Mouse (Mus musculus) lung, embryonic 16.5 days (tissue): ENCODE measurements around the gene Tesc. TPM values are rescaled to one million over a fixed set of nuclear protein-coding genes. Genes with fewer than 3 reads are reported as not detected.

ENCODE experiments used
- polyA plus RNA-seq: library from polyadenylated mRNA; unstranded; fragments of >200 nt; fragmentation: Nextera tagmentation; extraction: Ambion mirVana; gene quantifications from 2 replicates; pipeline ENCODE4 v1.2.1, GENCODE M21; 2015

Gene Tesc
- polyA plus RNA-seq, 1 experiment from 2014 or later = 8.6 TPM

Other genes starting within 250 kb of the Tesc start
- 0.10 and 0.20 TPM in 2 replicates for gene Nos1, start 246.7 kb upstream of the Tesc start, polyA plus RNA-seq
- gene Fbxo21, start 51.0 kb upstream of the Tesc start, polyA plus RNA-seq = 46.5 and 48.2 TPM in 2 replicates
- 26.0 and 26.7 TPM in 2 replicates for gene Fbxw8, start 127.7 kb downstream of the Tesc start, polyA plus RNA-seq
- 0.08 and 0.10 TPM in 2 replicates for gene Hrk, start 136.9 kb downstream of the Tesc start, polyA plus RNA-seq
- gene Rnft2, start 217.4 kb downstream of the Tesc start, polyA plus RNA-seq = 1.8 and 2.1 TPM in 2 replicates
- gene 2410131K14Rik, start 217.5 kb downstream of the Tesc start, polyA plus RNA-seq = 6.9 and 7.2 TPM in 2 replicates